Mouse (Mus musculus): ENCODE data around the gene Pex7. TPM values are rescaled to one million over a fixed set of nuclear protein-coding genes. Genes with fewer than 3 reads are reported as not detected.
A peak's percentile ranks its signal among the peaks of the same experiment; 100 is the strongest.

Gene Pex7
- polyA plus RNA-seq, 1 experiment, result 35.4 TPM

GRCm38 (mm10) chr10:19853609-19854008 is 53.9 kb downstream of the Pex7 start:
- TF ChIP-seq CTCF (IDR thresholded peaks at IDR 0.05; ENCODE audit: extremely low read depth, insufficient read depth, low read length) (no peak), POLR2A (IDR thresholded peaks at IDR 0.05; ENCODE audit: extremely low read depth, insufficient read depth, low read length) (no peak)
- H3K4me1 ChIP-seq (ENCODE audit: control insufficient read depth, insufficient read depth, low read length), result no peaks in the 10 kb centered on the region; the same call in 1 of the 2 replicates
- H3K27ac ChIP-seq (ENCODE audit: insufficient read depth, low read length), result no peak overlapping the region
- no peak overlapping the region for H3K4me3 ChIP-seq (ENCODE audit: insufficient read depth, low read length)

- Histone ChIP-seq H3K27ac (ENCODE audit: insufficient read depth, low read length) (no peak overlapping the region), H3K4me1 (ENCODE audit: control insufficient read depth, insufficient read depth, low read length) (no peaks in the 10 kb centered on the region; the same call in 1 of the 2 replicates), H3K4me3 (ENCODE audit: insufficient read depth, low read length) (no peak overlapping the region)
- TF ChIP-seq CTCF (IDR thresholded peaks at IDR 0.05; ENCODE audit: extremely low read depth, insufficient read depth, low read length) (no peak), POLR2A (IDR thresholded peaks at IDR 0.05; ENCODE audit: extremely low read depth, insufficient read depth, low read length) (no peak)
These were observed 54.7 kb downstream of the Pex7 start for GRCm38 (mm10) chr10:19852776-19853175.

- Histone ChIP-seq H3K27ac (ENCODE audit: insufficient read depth, low read length) (no peak within 1 kb of the TSS), H3K4me3 (ENCODE audit: insufficient read depth, low read length) (peak within 1 kb of the TSS; percentile 47), H3K4me1 (ENCODE audit: control insufficient read depth, insufficient read depth, low read length) (no peaks in the 10 kb centered on the region)
- TF ChIP-seq POLR2A (IDR thresholded peaks at IDR 0.05; ENCODE audit: extremely low read depth, insufficient read depth, low read length), result no peak
- no peak for TF ChIP-seq CTCF (IDR thresholded peaks at IDR 0.05; ENCODE audit: extremely low read depth, insufficient read depth, low read length)
These were observed 56.3 kb downstream of the Pex7 start, which contains the start of gene Slc35d3 for GRCm38 (mm10) chr10:19850998-19851691. Gene Slc35d3 (minus strand): TSS chr10:19851459.

GRCm38 (mm10) chr10:19850544-19850997 is 56.9 kb downstream of the Pex7 start:
- TF ChIP-seq CTCF (IDR thresholded peaks at IDR 0.05; ENCODE audit: extremely low read depth, insufficient read depth, low read length) (no peak), POLR2A (IDR thresholded peaks at IDR 0.05; ENCODE audit: extremely low read depth, insufficient read depth, low read length) (no peak)
- Histone ChIP-seq H3K27ac (ENCODE audit: insufficient read depth, low read length) (no peak overlapping the region), H3K4me3 (ENCODE audit: insufficient read depth, low read length) (peak overlapping the region; percentile 47), H3K4me1 (ENCODE audit: control insufficient read depth, insufficient read depth, low read length) (no peaks in the 10 kb centered on the region)

- Histone ChIP-seq H3K4me1 (ENCODE audit: control insufficient read depth, insufficient read depth, low read length) (no peaks in the 10 kb centered on the region), H3K27ac (ENCODE audit: insufficient read depth, low read length) (no peak overlapping the region), H3K4me3 (ENCODE audit: insufficient read depth, low read length) (peak overlapping the region; percentile 47)
- TF ChIP-seq POLR2A (IDR thresholded peaks at IDR 0.05; ENCODE audit: extremely low read depth, insufficient read depth, low read length), result no peak
- TF ChIP-seq CTCF (IDR thresholded peaks at IDR 0.05; ENCODE audit: extremely low read depth, insufficient read depth, low read length), result no peak
These were observed 57.6 kb downstream of the Pex7 start for GRCm38 (mm10) chr10:19849771-19850365.

- Histone ChIP-seq H3K4me3 (ENCODE audit: insufficient read depth, low read length) (peak overlapping the region; percentile 47), H3K27ac (ENCODE audit: insufficient read depth, low read length) (no peak overlapping the region), H3K4me1 (ENCODE audit: control insufficient read depth, insufficient read depth, low read length) (no peaks in the 10 kb centered on the region)
- TF ChIP-seq POLR2A (IDR thresholded peaks at IDR 0.05; ENCODE audit: extremely low read depth, insufficient read depth, low read length), result no peak
- no peak for TF ChIP-seq CTCF (IDR thresholded peaks at IDR 0.05; ENCODE audit: extremely low read depth, insufficient read depth, low read length)
These were observed 58.3 kb downstream of the Pex7 start for GRCm38 (mm10) chr10:19848928-19849770.

- TF ChIP-seq POLR2A (IDR thresholded peaks at IDR 0.05; ENCODE audit: extremely low read depth, insufficient read depth, low read length), result no peak
- no peak for TF ChIP-seq CTCF (IDR thresholded peaks at IDR 0.05; ENCODE audit: extremely low read depth, insufficient read depth, low read length)
- Histone ChIP-seq H3K4me3 (ENCODE audit: insufficient read depth, low read length) (no peak overlapping the region), H3K27ac (ENCODE audit: insufficient read depth, low read length) (no peak overlapping the region), H3K4me1 (ENCODE audit: control insufficient read depth, insufficient read depth, low read length) (no peaks in the 10 kb centered on the region)
These were observed 67.7 kb downstream of the Pex7 start for GRCm38 (mm10) chr10:19839836-19840235.

- Histone ChIP-seq H3K4me3 (ENCODE audit: insufficient read depth, low read length) (no peak overlapping the region), H3K27ac (ENCODE audit: insufficient read depth, low read length) (no peak overlapping the region), H3K4me1 (ENCODE audit: control insufficient read depth, insufficient read depth, low read length) (no peaks in the 10 kb centered on the region)
- TF ChIP-seq CTCF (IDR thresholded peaks at IDR 0.05; ENCODE audit: extremely low read depth, insufficient read depth, low read length) (no peak), POLR2A (IDR thresholded peaks at IDR 0.05; ENCODE audit: extremely low read depth, insufficient read depth, low read length) (no peak)
These were observed 71.4 kb downstream of the Pex7 start for GRCm38 (mm10) chr10:19835887-19836710.

GRCm38 (mm10) chr10:19834222-19834621 is 73.3 kb downstream of the Pex7 start:
- TF ChIP-seq CTCF (IDR thresholded peaks at IDR 0.05; ENCODE audit: extremely low read depth, insufficient read depth, low read length), result no peak
- TF ChIP-seq POLR2A (IDR thresholded peaks at IDR 0.05; ENCODE audit: extremely low read depth, insufficient read depth, low read length), result no peak
- Histone ChIP-seq H3K4me1 (ENCODE audit: control insufficient read depth, insufficient read depth, low read length) (no peaks in the 10 kb centered on the region), H3K27ac (ENCODE audit: insufficient read depth, low read length) (no peak overlapping the region), H3K4me3 (ENCODE audit: insufficient read depth, low read length) (no peak overlapping the region)

All from cortical plate, adult 2 months (tissue).